Mouse (Mus musculus) brain, embryonic 14.5 days (tissue): Measurements from ENCODE around the gene Podxl2. TPM values are rescaled to one million over a fixed set of nuclear protein-coding genes. Genes with fewer than 3 reads are reported as not detected.

Experiments used
- DNase-seq: peaks from one replicate; pipeline ENCODE4 v3.0.0-alpha.2; 2011; ENCODE audit warnings: low read depth
- CTCF ChIP-seq: fragments of 200-500 bp; IDR thresholded peaks from 2 replicates; pipeline ENCODE4 v1.5.1; 2012; ENCODE audit warnings: inconsistent platforms, mild to moderate bottlenecking, moderate library complexity, borderline replicate concordance; ENCODE audit not compliant: insufficient read depth, insufficient read length; ENCODE audit errors: extremely low read depth
- POLR2A ChIP-seq: fragments of 200-500 bp; IDR thresholded peaks from 2 replicates; pipeline ENCODE4 v1.6.1; 2012; ENCODE audit warnings: mild to moderate bottlenecking, inconsistent platforms, borderline replicate concordance; ENCODE audit not compliant: poor library complexity, insufficient read depth, insufficient read length, severe bottlenecking; ENCODE audit errors: extremely low read depth
- polyA plus RNA-seq: library from polyadenylated mRNA; depleted of rRNA; stranded (reverse); fragments of >200 nt; gene quantifications from 2 replicates; pipeline ENCODE4 v1.2.3, GENCODE M21; 2012

Podxl2 gene
- polyA plus RNA-seq, 1 experiment, result 1,097 TPM

- peak; percentile 54 for DNase-seq
- TF ChIP-seq CTCF (peak; percentile 52; the same call in 1 of the 2 replicates), POLR2A (no peak)
Measured at GRCm38 (mm10) chr6:88860914-88861313, 13.9 kb downstream of the Podxl2 start.

- TF ChIP-seq POLR2A, result no peak
- no peak for TF ChIP-seq CTCF
- no peak for DNase-seq
Measured at GRCm38 (mm10) chr6:88858341-88858740, 16.5 kb downstream of the Podxl2 start.

GRCm38 (mm10) chr6:88857830-88858229, 17.0 kb downstream of the Podxl2 start:
- TF ChIP-seq POLR2A, result no peak
- no peak for TF ChIP-seq CTCF
- no peak for DNase-seq

- no peak for TF ChIP-seq POLR2A
- no peak for TF ChIP-seq CTCF
- DNase-seq, result no peak
Measured at GRCm38 (mm10) chr6:88857249-88857648, 17.6 kb downstream of the Podxl2 start.

- TF ChIP-seq CTCF, result peak; percentile 69; the same call in 1 of the 2 replicates
- TF ChIP-seq POLR2A, result no peak
- DNase-seq, result peak; percentile 75
Measured at GRCm38 (mm10) chr6:88855636-88856035, 19.2 kb downstream of the Podxl2 start.

GRCm38 (mm10) chr6:88854509-88854908, 20.3 kb downstream of the Podxl2 start:
- no peak for TF ChIP-seq CTCF
- TF ChIP-seq POLR2A, result no peak

GRCm38 (mm10) chr6:88850034-88850433, 24.8 kb downstream of the Podxl2 start:
- no peak for DNase-seq
- no peak for TF ChIP-seq POLR2A
- TF ChIP-seq CTCF, result no peak

More at GRCm38 (mm10) chr6:88854509-88854908, 20.3 kb downstream of the Podxl2 start:
- no peak for DNase-seq

- TF ChIP-seq CTCF (peak; percentile 58; the same call in 1 of the 2 replicates), POLR2A (no peak)
- DNase-seq, result no peak
Measured at GRCm38 (mm10) chr6:88849270-88849669, 25.6 kb downstream of the Podxl2 start.

- no peak for DNase-seq
- TF ChIP-seq POLR2A (no peak), CTCF (no peak)
Measured at GRCm38 (mm10) chr6:88847571-88847970, 27.3 kb downstream of the Podxl2 start.

- no peak for DNase-seq
- TF ChIP-seq POLR2A (no peak), CTCF (no peak)
Measured at GRCm38 (mm10) chr6:88844901-88845565, 29.8 kb downstream of the Podxl2 start.

- DNase-seq, result no peak
- no peak for TF ChIP-seq POLR2A
- TF ChIP-seq CTCF, result no peak
Measured at GRCm38 (mm10) chr6:88843781-88844725, 30.8 kb downstream of the Podxl2 start.

GRCm38 (mm10) chr6:88843241-88843640, 31.6 kb downstream of the Podxl2 start:
- no peak for DNase-seq
- TF ChIP-seq CTCF (no peak), POLR2A (no peak)

- no peak for TF ChIP-seq POLR2A
- no peak for TF ChIP-seq CTCF
- DNase-seq, result peak; percentile 56
Measured at GRCm38 (mm10) chr6:88842731-88843151, 32.1 kb downstream of the Podxl2 start.
